Mouse (Mus musculus) limb, embryonic 14.5 days (tissue): Measurements from ENCODE around the gene Ovca2. TPM values are rescaled to one million over a fixed set of nuclear protein-coding genes. Genes with fewer than 3 reads are reported as not detected.

ENCODE experiments used
- ATAC-seq: fragments of 200-750 bp; cut with Nextera tagmentation; 2 replicates; pipeline ENCODE4 v1.8.0; 2017; ENCODE audit warnings: low read depth, moderate number of reproducible peaks, moderate TSS enrichment; ENCODE audit not compliant: low FRiP score
- DNase-seq: peaks from one replicate; pipeline ENCODE4 v3.0.0-alpha.2; 2015; ENCODE audit warnings: low spot score
- H3K27ac ChIP-seq: fragments of 300-500 bp; sonication (generic); replicated peaks from 2 replicates; pipeline ENCODE4 v1.5.1; 2014; ENCODE audit warnings: low read depth, mild to moderate bottlenecking, low read length, moderate library complexity, mixed read lengths
- H3K27me3 ChIP-seq: fragments of 300-500 bp; sonication (generic); 2 replicates; pipeline ENCODE4 v1.6.1; 2014; ENCODE audit warnings: low read length, mixed read lengths; ENCODE audit not compliant: control insufficient read depth, insufficient read depth
- H3K36me3 ChIP-seq: fragments of 300-500 bp; sonication (generic); 2 replicates; pipeline ENCODE4 v1.6.1; 2014; ENCODE audit warnings: mild to moderate bottlenecking, low read length, moderate library complexity, mixed read lengths; ENCODE audit not compliant: control insufficient read depth, insufficient read depth
- H3K4me1 ChIP-seq: fragments of 300-500 bp; sonication (generic); 2 replicates; pipeline ENCODE4 v1.6.1; 2014; ENCODE audit warnings: antibody characterized with exemption, low read length, mixed read lengths; ENCODE audit not compliant: control insufficient read depth, insufficient read depth
- H3K4me2 ChIP-seq: fragments of 300-500 bp; sonication (generic); replicated peaks from 2 replicates; pipeline ENCODE4 v1.6.1; 2014; ENCODE audit warnings: low read depth, mild to moderate bottlenecking, low read length, moderate library complexity; ENCODE audit not compliant: severe bottlenecking
- H3K4me3 ChIP-seq: fragments of 300-500 bp; sonication (generic); replicated peaks from 2 replicates; pipeline ENCODE4 v1.5.1; 2014; ENCODE audit warnings: low read length
- H3K9ac ChIP-seq: fragments of 300-500 bp; sonication (generic); 2 replicates; pipeline ENCODE4 v1.6.1; 2014; ENCODE audit warnings: mild to moderate bottlenecking, low read depth, low read length, moderate library complexity; ENCODE audit not compliant: severe bottlenecking
- H3K9me3 ChIP-seq: fragments of 300-500 bp; sonication (generic); 2 replicates; pipeline ENCODE4 v1.6.1; 2016; ENCODE audit warnings: low read length; ENCODE audit not compliant: control insufficient read depth
- POLR2A ChIP-seq: fragments of 200-500 bp; IDR thresholded peaks from 2 replicates; pipeline ENCODE4 v1.8.0; 2012; ENCODE audit warnings: inconsistent platforms, mild to moderate bottlenecking, moderate library complexity, borderline replicate concordance; ENCODE audit not compliant: insufficient read depth, insufficient read length; ENCODE audit errors: extremely low read depth
- WGBS: fragments of 180-500 bp; shearing (Covaris S2); extraction: QIAGEN DNeasy Blood & Tissue Kit; methylation state at CpG from one replicate; pipeline ENCODE4 v1.1.7; 2014; 5-methylcytosine and 5-hydroxymethylcytosine counted together
- polyA plus RNA-seq, 2 experiments: library from polyadenylated mRNA; depleted of rRNA in 1 of 2; stranded (reverse) in 1 of 2; unstranded in 1 of 2; fragments of >200 nt; fragmentation: Nextera tagmentation in 1 of 2; extraction: Ambion mirVana in 1 of 2; gene quantifications; 2 replicates each; pipeline versions ENCODE4 v1.2.1 to v1.2.3; 2012 to 2014

The Ovca2 gene
- polyA plus RNA-seq, 2 experiments = 22.5 to 30.3 TPM

GRCm38 (mm10) chr11:75194850-75195461 lies 16.3 kb upstream of the Ovca2 start:
- Histone ChIP-seq H3K27me3 (peaks cover 48% of the 10 kb centered on the region), H3K27ac (no peak overlapping the region), H3K9ac (peak overlapping the region; percentile 52; the same call in 1 of the 2 replicates), H3K4me3 (peak overlapping the region; percentile 55), H3K4me2 (peak overlapping the region; percentile 89), H3K4me1 (peaks cover 15% of the 10 kb centered on the region), H3K9me3 (no peaks in the 10 kb centered on the region), H3K36me3 (no peaks in the 10 kb centered on the region)
- DNase-seq (peak; percentile 61), ATAC-seq (0 out of 2 replicates have a peak, but pooled peaks have one; percentile 13)
- TF ChIP-seq POLR2A = no peak
- WGBS = under 1% methylated on average over 32 of the region's 39 CpGs

GRCm38 (mm10) chr11:75194121-75194849 lies 15.7 kb upstream of the Ovca2 start:
- Histone ChIP-seq H3K9ac (peak overlapping the region; percentile 52), H3K27me3 (peaks cover 48% of the 10 kb centered on the region), H3K4me3 (peak overlapping the region; percentile 55), H3K4me1 (peaks cover 20% of the 10 kb centered on the region), H3K27ac (no peak overlapping the region), H3K9me3 (no peaks in the 10 kb centered on the region), H3K4me2 (peak overlapping the region; percentile 89), H3K36me3 (no peaks in the 10 kb centered on the region)
- WGBS = 1% methylated on average over 40 of the region's 52 CpGs
- ATAC-seq = no peak
- no peak for DNase-seq
- no peak for TF ChIP-seq POLR2A

- H3K4me2 ChIP-seq = peak within 1 kb of the TSS; percentile 89
- H3K4me1 ChIP-seq = peaks cover 21% of the 10 kb centered on the region
- peaks cover 48% of the 10 kb centered on the region for H3K27me3 ChIP-seq
- DNase-seq (peak; percentile 58), ATAC-seq (peak; percentile 11; the same call in 1 of the 2 replicates)
- H3K9ac ChIP-seq = peak within 1 kb of the TSS; percentile 52
- no peak for TF ChIP-seq POLR2A
- under 1% methylated on average over 65 of the region's 84 CpGs for WGBS
- H3K9me3 ChIP-seq = no peaks in the 10 kb centered on the region
- peak within 1 kb of the TSS; percentile 55 for H3K4me3 ChIP-seq
- no peaks in the 10 kb centered on the region for H3K36me3 ChIP-seq
- H3K27ac ChIP-seq = no peak within 1 kb of the TSS
Measured at GRCm38 (mm10) chr11:75193256-75194071, 14.8 kb upstream of the Ovca2 start, which contains the start of gene Rtn4rl1. Rtn4rl1 (plus strand) TSS chr11:75193783.

- H3K4me1 ChIP-seq = peaks cover 21% of the 10 kb centered on the region
- ATAC-seq (peak; percentile 56), DNase-seq (peak; percentile 68)
- H3K36me3 ChIP-seq = no peaks in the 10 kb centered on the region
- H3K4me3 ChIP-seq = peak overlapping the region; percentile 55
- peak overlapping the region; percentile 89 for H3K4me2 ChIP-seq
- WGBS = 27% methylated on average over 13 of the region's 13 CpGs
- H3K9me3 ChIP-seq = no peaks in the 10 kb centered on the region
- H3K27me3 ChIP-seq = peaks cover 48% of the 10 kb centered on the region
- no peak overlapping the region for H3K9ac ChIP-seq
- no peak for TF ChIP-seq POLR2A
- no peak overlapping the region for H3K27ac ChIP-seq
Measured at GRCm38 (mm10) chr11:75192336-75193214, 13.9 kb upstream of the Ovca2 start.

- H3K9ac ChIP-seq = no peak overlapping the region
- H3K4me2 ChIP-seq = no peak overlapping the region
- H3K27me3 ChIP-seq = peaks cover 48% of the 10 kb centered on the region
- H3K4me1 ChIP-seq = peaks cover 21% of the 10 kb centered on the region
- no peak overlapping the region for H3K27ac ChIP-seq
- H3K9me3 ChIP-seq = no peaks in the 10 kb centered on the region
- no peaks in the 10 kb centered on the region for H3K36me3 ChIP-seq
- WGBS = 43% methylated on average over 6 of the region's 6 CpGs
- DNase-seq (no peak), ATAC-seq (no peak)
- no peak for TF ChIP-seq POLR2A
- H3K4me3 ChIP-seq = no peak overlapping the region
Measured at GRCm38 (mm10) chr11:75191841-75192240, 13.2 kb upstream of the Ovca2 start.
